In genomic region chr4:155409058-155409776, GRCm38 (mm10) we compare ENCODE assay signal across 7 mouse cellular contexts. TPM values are rescaled to one million over a fixed set of nuclear protein-coding genes. Genes with fewer than 3 reads are reported as not detected.
DNase-seq lines count a peak whose midpoint lies in the region; ATAC-seq and TF ChIP-seq lines count a peak whose summit lies in the region.

Gene Cfap74, plus strand, starts transcription at chr4:155409190.

- H3K4me1 ChIP-seq in embryonic facial prominence, embryonic 10.5 days = peaks cover 13% of the 10 kb centered on the region
- no peaks in the 10 kb centered on the region for H3K4me1 ChIP-seq in intestine, postnatal 0 days (replicated peaks; ENCODE audit: control insufficient read depth, insufficient read depth, low read length)
- H3K4me1 ChIP-seq in midbrain, embryonic 12.5 days = peaks cover 16% of the 10 kb centered on the region
- H3K4me1 ChIP-seq in spleen, adult 2 months (ENCODE audit: control insufficient read depth, insufficient read depth, insufficient read length) = no peaks in the 10 kb centered on the region

- peak; percentile 60; the same call in 1 of the 2 replicates for ATAC-seq in intestine, postnatal 0 days
- peak; percentile 97 for ATAC-seq in midbrain, embryonic 12.5 days (ENCODE audit: low FRiP score, low read depth)

- peak; percentile 79 for DNase-seq in adrenal gland, postnatal 25 days
- peak; percentile 94 for DNase-seq in embryonic facial prominence, embryonic 10.5 days (ENCODE audit: low spot score)
- DNase-seq in heart, adult 11 months = peak; percentile 98
- peak; percentile 86 to 88 for DNase-seq in left cerebral cortex, postnatal 36 days (ENCODE audit: low spot score in 2 of 2)
- DNase-seq in spleen, adult 2 months (ENCODE audit: low read depth in 1 of 2, low spot score in 2 of 2) = peak; percentile 5 to 38

- intact Hi-C loops in left cerebral cortex, postnatal 36 days (cut with DNase I) = loop anchor here (5.0 kb wide), 1 partner anchor 42 kb away; no protein-coding TSS in a partner anchor

- H3K27ac ChIP-seq in embryonic facial prominence, embryonic 10.5 days (replicated peaks) = peak within 1 kb of the TSS; percentile 85
- no peak within 1 kb of the TSS for H3K27ac ChIP-seq in intestine, postnatal 0 days (ENCODE audit: low read depth, low read length)
- H3K27ac ChIP-seq in midbrain, embryonic 12.5 days (replicated peaks) = peak within 1 kb of the TSS; percentile 54; the same call in 1 of the 2 replicates
- H3K27ac ChIP-seq in spleen, adult 2 months (ENCODE audit: insufficient read depth, low read length) = no peak within 1 kb of the TSS

- H3K36me3 ChIP-seq in embryonic facial prominence, embryonic 10.5 days (replicated peaks) = no peaks in the 10 kb centered on the region
- no peaks in the 10 kb centered on the region for H3K36me3 ChIP-seq in intestine, postnatal 0 days (ENCODE audit: control insufficient read depth, insufficient read depth)
- H3K36me3 ChIP-seq in midbrain, embryonic 12.5 days = no peaks in the 10 kb centered on the region
- H3K36me3 ChIP-seq in spleen, adult 2 months (ENCODE audit: control insufficient read depth, insufficient read depth, low read length) = no peaks in the 10 kb centered on the region

- H3K4me2 ChIP-seq in intestine, postnatal 0 days (replicated peaks; ENCODE audit: low read depth) = peak within 1 kb of the TSS; percentile 71
- H3K4me2 ChIP-seq in midbrain, embryonic 12.5 days (replicated peaks) = peak within 1 kb of the TSS; percentile 92

- H3K9ac ChIP-seq in intestine, postnatal 0 days (ENCODE audit: low read depth, low read length) = no peak within 1 kb of the TSS
- H3K9ac ChIP-seq in midbrain, embryonic 12.5 days (replicated peaks) = peak within 1 kb of the TSS; percentile 49

- no peak for TF ChIP-seq CTCF in intestine, postnatal 0 days (IDR thresholded peaks at IDR 0.05; ENCODE audit: low read depth)
- no peak for TF ChIP-seq CTCF in spleen, adult 2 months (IDR thresholded peaks at IDR 0.05; ENCODE audit: extremely low read depth, insufficient read depth, insufficient read length, insufficient replicate concordance)

- H3K27me3 ChIP-seq in embryonic facial prominence, embryonic 10.5 days (replicated peaks; ENCODE audit: low read depth, poor library complexity, severe bottlenecking) = peaks cover 9% of the 10 kb centered on the region; the same call in 1 of the 2 replicates
- H3K27me3 ChIP-seq in intestine, postnatal 0 days (replicated peaks; ENCODE audit: control insufficient read depth, insufficient read depth, low read length) = 0 out of 2 replicates have a peak, but pooled peaks cover 3% of the 10 kb centered on the region
- H3K27me3 ChIP-seq in midbrain, embryonic 12.5 days = peaks cover 10% of the 10 kb centered on the region; the same call in 1 of the 2 replicates
- H3K27me3 ChIP-seq in spleen, adult 2 months (ENCODE audit: control insufficient read depth, insufficient read depth, low read length) = peaks cover 2% of the 10 kb centered on the region; the same call in 1 of the 2 replicates

- peak within 1 kb of the TSS; percentile 72 for H3K4me3 ChIP-seq in embryonic facial prominence, embryonic 10.5 days
- peak within 1 kb of the TSS; percentile 40 for H3K4me3 ChIP-seq in intestine, postnatal 0 days (ENCODE audit: low read depth, low read length)
- peak within 1 kb of the TSS; percentile 61 for H3K4me3 ChIP-seq in midbrain, embryonic 12.5 days
- H3K4me3 ChIP-seq in spleen, adult 2 months (ENCODE audit: extremely low read depth, insufficient read depth, insufficient read length) = peak within 1 kb of the TSS; percentile 16; the same call in 1 of the 2 replicates

- WGBS in embryonic facial prominence, embryonic 10.5 days = under 1% methylated on average over 35 of the region's 35 CpGs
- WGBS in intestine, postnatal 0 days = 1% methylated on average over 35 of the region's 35 CpGs
- under 1% methylated on average over 35 of the region's 35 CpGs for WGBS in midbrain, embryonic 12.5 days
- WGBS in spleen, adult 2 months = 7% methylated on average over 35 of the region's 35 CpGs

- TF ChIP-seq POLR2A in spleen, adult 2 months (IDR thresholded peaks at IDR 0.05; ENCODE audit: low read depth, low read length) = no peak

- H3K9me3 ChIP-seq in embryonic facial prominence, embryonic 10.5 days = 0 out of 2 replicates have a peak, but pooled peaks cover 3% of the 10 kb centered on the region
- no peaks in the 10 kb centered on the region for H3K9me3 ChIP-seq in intestine, postnatal 0 days (ENCODE audit: control insufficient read depth)
- H3K9me3 ChIP-seq in midbrain, embryonic 12.5 days = no peaks in the 10 kb centered on the region

RNA-seq across cellular contexts. Expression of gene Cfap74, which starts in this region (rescaled TPM):
- total RNA-seq in adrenal gland, postnatal 25 days (2021) = 0.71 and 1.5 TPM in 2 replicates
- polyA plus RNA-seq in embryonic facial prominence, embryonic 10.5 days (2016; fragmentation: Nextera tagmentation; extraction: Ambion mirVana) = 6.7 and 7.3 TPM in 2 replicates
- 0.50 and 0.52 TPM in 2 replicates for polyA plus RNA-seq in intestine, postnatal 0 days (2015; fragmentation: Nextera tagmentation; extraction: Ambion mirVana)
- 10 to 100 TPM; 10.4 to 20.9 TPM for total RNA-seq in left cerebral cortex, postnatal 36 days (2021)
- 5.6 and 6.9 TPM in 2 replicates for polyA plus RNA-seq in midbrain, embryonic 12.5 days (2016; fragmentation: Nextera tagmentation; extraction: Ambion mirVana)
- 0.13 and 0.72 TPM in 2 replicates for polyA plus RNA-seq in spleen, adult 2 months (2012; rRNA removed)

Comparison
In these comparisons a context has a peak if more than half of its experiments do, and no peak if none do; other contexts are left out.
1. Peak in ATAC-seq, H3K4me3 ChIP-seq and H3K4me2 ChIP-seq in intestine, postnatal 0 days; RNA of the gene not detected or under 1 TPM.
2. Peak in DNase-seq and H3K4me3 ChIP-seq in spleen, adult 2 months; RNA of the gene not detected or under 1 TPM.
3. DNase-seq: peak in every context shown above with its lines; median percentile 98 in heart, adult 11 months; 94 in embryonic facial prominence, embryonic 10.5 days; 87 in left cerebral cortex, postnatal 36 days; 79 in adrenal gland, postnatal 25 days; 22 in spleen, adult 2 months.
4. H3K27ac ChIP-seq: peak in embryonic facial prominence, embryonic 10.5 days (single experiment) and midbrain, embryonic 12.5 days (single experiment); none in intestine, postnatal 0 days (single experiment) and spleen, adult 2 months (single experiment).
5. H3K4me3 ChIP-seq: peak in every context shown above with its lines; median percentile 72 in embryonic facial prominence, embryonic 10.5 days; 61 in midbrain, embryonic 12.5 days; 40 in intestine, postnatal 0 days; 16 in spleen, adult 2 months.